Mouse (Mus musculus) kidney, adult 9 months (tissue): ENCODE measurements around the gene Cep72.
A peak's percentile ranks its signal among the peaks of the same experiment; 100 is the strongest.
"Not testable (repeated sequence)": the region's sequence is repeated elsewhere in the genome, so short reads cannot be mapped to it uniquely, and the experiment has no call there.

Experiments
- DNase-seq: peaks from one replicate; pipeline ENCODE4 v3.0.0; 2022

Gene Cep72

DNA sequence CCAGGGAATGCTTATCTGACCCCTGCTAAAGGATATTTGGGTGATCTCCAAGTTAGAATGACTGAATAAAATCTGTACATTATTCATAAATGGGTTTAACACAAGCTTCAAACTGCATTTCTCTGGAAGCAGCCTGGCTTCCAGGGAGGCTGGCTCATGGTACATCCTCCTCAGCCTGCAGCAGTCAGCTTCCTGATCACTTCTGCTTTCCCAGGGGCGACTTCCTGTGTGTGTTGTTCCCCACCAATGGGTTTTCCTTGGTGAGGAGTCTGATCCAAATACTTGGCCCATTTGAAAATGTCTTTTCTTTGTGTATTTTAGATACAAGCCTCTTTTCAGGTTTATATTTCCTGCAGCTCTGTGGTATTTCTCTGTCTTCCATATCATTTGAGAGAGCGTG lies 33.1 kb downstream of the Cep72 start:
- DNase-seq = no peak

DNA sequence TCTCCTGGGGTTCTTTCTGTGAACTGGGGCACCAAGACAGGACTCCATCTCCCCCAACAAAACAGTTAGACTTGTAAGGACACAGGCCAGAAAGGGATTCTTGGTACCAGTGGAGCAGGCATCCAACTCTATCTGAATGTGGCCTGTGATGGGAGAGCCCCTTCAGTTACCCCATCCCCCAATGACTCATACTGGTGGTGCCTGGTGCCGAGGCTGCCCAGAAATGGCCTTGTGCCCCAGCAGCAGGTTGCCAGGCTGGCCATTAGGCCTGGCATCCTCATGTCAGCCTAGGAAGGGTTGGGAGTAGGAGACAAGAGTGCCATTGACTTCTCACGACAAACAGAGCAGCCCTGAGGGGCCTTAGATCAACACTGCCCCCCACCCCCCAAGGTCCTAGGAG lies 34.0 kb downstream of the Cep72 start:
- no peak for DNase-seq

DNA sequence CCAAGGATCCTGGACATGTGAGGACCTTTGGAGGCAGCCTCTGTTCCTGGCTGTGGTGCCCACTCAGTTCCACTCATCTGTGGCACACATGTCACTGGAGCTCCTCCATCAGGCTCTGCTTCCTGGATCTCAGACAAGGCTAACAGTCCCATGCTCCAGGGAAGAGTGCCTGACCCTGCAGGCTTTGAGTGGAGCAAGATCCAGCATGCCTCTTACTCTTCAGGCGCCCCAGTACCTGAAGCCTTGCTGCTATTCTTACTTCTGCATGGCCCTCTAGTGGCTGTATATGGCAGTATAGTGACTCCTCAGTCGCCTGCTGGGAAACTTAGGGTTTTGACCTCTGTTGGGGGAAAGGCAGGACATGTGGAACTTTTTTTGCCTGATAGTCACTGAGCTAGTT lies 35.9 kb downstream of the Cep72 start:
- peak; percentile 65 for DNase-seq

DNA sequence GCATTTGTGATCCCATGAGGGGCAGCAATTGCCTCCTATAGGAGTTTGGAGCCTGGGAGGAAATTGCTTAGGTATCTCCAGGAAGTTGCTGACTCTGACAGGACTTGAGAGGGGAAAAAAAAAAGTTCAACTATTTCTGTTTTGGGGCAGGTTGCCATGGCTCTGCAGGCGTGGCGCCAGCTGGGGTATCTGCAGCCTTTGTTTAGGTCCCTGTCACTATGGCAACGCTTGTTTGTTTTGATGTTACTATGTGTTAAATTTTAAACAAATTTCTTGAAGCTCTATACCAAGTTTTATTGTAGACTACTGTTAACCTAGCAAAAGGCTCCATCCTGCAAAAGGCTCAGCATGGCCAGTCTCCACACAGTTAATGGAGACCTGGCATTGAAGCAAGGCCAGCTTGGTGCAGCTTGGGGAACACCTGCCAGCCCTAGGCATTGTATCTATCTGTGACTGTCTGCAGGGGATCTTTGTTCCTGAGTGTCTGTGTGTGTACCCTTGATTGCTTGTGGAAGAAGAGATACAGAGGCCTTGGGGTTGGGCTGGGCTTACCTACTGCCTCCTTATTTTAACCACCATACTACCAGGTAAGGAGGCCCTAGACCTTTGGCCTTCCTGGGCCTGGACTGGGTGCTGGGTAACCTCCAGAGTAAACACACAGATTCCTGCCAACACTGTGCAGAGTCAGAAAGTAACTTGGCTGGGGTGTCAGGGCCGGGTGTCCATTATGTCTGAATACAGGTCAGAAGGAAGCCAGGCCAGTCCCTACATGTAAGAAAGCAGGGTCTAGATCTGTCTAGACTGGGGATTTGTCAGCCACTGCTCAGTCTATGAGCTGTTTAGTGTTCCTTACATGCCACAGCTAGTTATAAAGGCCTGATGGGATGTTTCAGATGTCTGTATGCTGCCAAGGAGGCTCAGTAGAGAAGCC lies 36.7 kb downstream of the Cep72 start:
- peak; percentile 59 for DNase-seq

DNA sequence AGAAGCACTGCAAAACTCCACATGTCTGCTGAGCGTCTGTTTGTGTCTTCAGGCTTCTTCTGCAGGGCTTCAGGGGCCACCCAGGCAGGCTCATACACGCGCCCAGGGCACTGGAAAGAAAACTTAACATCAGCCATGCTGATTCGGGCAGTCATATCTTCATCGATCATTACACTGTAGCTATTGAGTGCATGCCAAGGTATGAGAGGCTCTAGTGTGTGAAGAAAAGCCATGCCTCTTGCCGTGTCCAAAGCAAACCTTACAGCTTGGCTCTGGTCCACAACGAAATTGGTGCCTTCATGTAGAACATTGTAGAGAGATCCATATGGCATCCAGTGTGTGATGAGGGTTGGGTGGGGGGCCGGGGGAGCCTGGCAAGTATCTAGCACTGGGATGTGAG lies 43.1 kb downstream of the Cep72 start:
- not testable (repeated sequence) for DNase-seq

DNA sequence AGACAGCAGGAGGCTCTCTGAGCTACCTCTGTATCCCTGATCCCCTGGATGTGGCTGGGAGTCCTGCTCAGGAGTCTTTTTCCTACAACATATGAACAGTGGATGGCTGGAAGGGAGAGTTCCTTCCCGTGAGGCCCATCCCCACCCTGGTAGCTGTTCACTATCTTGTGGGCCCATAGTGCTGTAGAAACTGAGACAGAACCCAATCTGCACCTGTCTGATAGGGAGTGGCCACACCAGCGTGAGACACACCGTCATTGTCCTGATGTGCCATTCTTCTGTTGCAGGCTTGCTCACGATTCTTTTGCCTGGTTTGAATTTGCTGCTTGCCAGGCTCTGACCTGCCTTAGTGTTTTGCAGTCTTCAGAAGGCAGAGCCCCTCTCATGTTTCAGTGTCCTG lies 44.7 kb downstream of the Cep72 start:
- no peak for DNase-seq

DNA sequence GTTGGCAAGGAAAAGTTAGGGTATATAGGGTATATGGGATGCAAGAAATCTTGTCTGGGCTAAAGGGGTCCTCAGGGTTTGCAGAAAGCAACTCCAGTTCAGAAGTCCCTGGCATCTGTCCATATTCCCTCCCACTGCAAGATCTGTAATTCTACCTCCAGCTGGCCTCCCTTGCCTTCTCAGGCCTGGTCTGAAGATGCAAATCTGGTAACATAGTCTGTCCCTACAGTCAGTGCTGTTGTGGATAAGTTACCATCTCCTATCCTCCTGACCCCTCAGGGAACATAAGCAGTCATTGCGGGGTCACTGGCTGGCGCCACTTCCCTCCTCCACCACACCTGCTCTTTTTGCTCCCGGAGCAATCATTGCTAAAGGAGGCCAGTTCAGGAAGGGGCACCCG lies 46.2 kb downstream of the Cep72 start:
- DNase-seq = no peak

DNA sequence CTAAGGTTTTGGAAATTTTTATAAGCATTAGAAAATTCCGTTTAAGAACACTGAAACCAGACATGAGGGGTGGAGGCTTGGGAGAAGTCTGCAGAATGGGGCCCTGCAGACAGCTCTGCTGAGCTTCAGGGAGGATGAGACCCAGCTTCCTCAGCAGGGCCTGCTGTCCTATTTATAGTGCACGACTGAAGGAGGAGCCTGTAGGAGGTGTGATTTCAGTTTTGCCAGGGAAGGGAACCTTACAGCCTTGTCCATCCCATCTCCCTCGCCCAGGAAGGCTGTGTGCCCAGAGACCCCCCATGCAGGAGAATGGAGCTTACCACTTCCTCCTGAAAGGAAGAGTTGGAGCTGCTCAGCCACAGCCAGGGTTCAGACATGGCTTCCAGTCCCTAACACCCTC lies 51.4 kb downstream of the Cep72 start:
- no peak for DNase-seq

DNA sequence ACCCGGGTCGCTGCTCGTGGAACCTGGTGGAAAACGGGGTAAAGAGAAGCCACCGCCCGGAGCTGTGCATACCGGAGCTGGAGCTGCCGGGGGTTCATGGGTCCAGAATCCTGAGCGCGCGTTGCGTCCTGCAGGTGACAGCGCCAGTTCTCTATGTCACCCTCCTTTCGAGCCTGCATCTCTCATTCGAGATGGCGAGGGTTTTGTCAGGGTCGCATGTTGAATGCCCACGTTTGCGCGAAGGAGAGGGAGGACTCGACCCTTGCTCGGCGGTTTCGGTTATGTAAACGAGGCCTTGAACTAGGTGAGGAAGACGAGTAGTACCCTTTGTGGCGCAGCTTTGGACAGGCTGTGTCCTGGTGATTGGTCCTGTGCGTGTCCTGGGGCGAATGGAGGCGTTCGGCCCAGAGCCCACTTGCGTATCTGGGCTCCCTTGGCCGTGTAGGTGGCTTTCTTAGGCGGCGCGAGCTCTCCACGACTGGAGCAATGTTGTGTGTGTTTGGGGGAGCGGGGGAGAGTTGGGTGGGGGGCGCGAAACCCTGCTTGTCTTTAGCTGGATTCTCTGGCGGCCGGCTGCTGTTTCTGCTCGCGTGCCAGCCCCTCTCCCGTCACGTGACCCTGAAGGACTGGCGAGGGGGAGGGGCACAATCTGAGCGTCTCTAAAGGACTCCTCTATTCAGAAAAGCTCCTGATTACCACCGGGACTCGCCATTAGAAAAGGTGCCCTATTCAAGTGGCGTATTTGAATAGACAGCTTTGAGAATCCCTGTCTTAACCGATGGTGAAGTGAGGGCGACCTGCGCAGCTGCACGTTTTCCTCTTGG lies 52.1 kb downstream of the Cep72 start:
- peak; percentile 63 for DNase-seq

DNA sequence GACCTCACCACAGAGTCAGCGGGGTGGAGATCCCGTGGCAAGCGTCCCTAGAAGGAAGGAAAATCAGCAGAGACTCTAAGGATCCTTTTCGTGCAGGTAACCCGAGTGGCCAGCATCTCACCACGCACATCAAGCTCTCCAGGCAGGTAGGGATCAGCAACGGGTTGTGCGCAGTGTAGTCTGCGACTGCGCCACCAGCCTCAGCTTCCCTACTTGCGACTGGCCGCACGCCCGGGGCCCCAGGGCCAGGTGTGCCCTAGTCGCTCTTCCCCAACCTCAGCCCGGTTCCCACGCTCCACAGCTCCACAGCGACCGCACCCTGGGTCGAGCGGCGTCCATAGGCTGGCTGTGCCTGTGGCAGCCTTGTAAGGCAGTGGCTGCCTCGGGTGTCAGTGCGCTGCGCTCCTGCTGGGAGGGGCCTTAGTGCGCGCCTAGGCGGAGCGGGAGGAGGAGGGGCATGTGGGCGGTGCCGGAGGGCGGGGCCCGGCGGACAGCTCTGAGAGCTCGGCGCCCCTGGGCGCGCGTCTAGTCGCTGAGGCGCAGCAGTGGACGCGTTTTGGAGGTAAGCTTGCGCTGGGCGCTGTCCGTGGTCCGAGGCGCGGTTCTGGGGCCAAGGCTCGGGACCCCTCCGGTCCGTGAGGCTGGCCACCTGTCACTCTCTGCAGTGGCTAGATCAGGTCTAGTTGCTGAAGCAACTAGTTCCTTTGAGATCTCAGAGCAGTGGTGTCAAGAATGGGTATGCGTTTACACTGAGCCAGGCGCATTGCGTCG lies 53.0 kb downstream of the Cep72 start, which contains the start of gene Tppp:
Gene Tppp, plus strand, starts transcription at position 460 of the 771 bp plus-strand sequence.
- DNase-seq = peak; percentile 93

DNA sequence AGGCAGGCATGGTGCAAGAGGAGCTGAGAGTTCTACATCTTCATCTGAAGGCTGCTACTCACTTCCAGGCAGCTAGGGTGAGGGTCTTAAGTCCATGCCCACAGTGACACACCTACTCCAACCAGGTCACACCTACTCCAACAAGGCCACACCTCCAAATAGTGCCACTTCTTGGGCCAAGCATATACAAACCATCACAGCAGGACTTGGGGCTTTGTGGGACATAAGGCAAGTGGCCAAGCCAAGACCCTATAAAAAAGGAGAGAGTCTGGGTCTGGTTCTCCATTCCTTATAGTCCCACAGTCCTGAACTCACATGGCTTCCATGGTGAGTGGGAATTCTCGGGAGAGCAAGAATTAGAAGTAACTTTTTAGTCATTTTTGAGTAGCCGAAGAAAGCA lies 53.9 kb downstream of the Cep72 start:
- not testable (repeated sequence) for DNase-seq

DNA sequence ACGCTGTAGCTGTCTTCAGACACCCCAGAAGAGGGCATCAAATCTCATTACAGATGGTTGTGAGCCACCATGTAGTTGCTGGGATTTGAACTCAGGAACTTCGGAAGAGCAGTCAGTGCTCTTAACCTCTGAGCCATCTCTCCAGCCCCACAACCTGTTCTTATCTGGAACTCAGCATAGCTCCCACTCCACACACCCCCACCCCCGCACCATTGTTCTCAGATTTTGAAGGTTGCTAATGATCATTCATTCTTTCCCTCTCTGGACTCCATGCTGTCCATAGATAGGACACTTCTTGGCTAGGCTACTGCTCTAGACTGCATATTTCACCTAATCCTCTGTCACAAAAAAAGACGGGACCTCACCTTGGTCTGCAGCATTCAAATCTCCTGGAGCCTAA lies 55.2 kb downstream of the Cep72 start:
- DNase-seq = not testable (repeated sequence)

DNA sequence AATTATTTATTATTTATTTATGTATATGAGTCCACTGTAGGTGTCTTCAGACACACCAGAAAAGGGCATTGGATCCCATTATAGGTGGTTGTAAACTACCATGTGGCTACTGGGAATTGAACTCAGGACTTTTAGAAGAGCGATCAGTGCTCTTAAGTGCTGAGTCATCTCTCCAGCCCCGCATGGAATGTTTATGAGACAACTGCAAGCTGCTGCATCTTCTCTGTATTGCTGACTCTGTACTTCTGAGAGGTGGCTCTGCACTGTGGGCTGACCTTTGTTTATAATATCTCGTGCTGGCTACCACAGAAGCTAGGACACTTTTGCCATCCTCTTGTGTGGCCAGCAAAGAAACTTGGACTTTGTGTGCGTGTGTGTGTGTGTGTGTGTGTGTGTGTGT lies 60.6 kb downstream of the Cep72 start:
- no peak for DNase-seq

DNA sequence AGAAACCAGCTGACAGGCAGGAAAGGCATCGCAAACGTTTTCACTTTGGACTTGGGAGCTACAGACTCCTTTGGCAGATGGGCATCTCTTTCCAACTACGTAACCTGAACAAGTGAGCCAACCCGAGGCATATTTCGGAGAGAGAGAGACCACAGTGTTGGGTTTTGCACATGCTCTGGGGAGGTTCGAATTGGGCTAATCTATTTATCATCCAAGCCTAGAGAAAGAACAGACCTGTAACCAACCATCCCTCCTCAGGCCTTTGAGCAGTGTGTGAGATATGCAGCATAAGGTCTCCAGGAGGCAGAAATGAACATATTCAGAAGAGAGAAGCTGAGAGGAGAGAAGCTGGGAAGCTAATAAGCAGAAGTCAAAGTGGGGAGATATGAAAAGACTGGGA lies 61.1 kb downstream of the Cep72 start:
- DNase-seq = no peak

DNA sequence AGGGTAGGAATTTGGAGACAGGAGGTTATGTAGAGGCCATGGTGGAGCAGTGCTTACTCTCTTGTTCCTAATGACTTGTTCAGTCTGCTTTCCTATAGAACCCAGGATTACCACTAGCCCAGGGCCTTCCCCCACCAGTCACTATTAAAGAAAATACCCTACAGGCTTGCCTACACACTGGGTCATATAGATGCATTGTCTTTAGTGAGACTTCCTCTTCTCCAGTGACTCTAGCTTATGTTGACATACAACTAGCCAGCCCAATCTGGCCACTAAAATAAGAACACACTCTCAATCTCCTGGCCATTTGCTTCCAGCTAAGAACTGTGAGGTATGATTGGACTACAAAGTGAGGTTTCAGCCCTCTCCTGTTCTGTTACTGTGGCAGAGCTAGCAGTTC lies 61.6 kb downstream of the Cep72 start:
- DNase-seq = no peak

DNA sequence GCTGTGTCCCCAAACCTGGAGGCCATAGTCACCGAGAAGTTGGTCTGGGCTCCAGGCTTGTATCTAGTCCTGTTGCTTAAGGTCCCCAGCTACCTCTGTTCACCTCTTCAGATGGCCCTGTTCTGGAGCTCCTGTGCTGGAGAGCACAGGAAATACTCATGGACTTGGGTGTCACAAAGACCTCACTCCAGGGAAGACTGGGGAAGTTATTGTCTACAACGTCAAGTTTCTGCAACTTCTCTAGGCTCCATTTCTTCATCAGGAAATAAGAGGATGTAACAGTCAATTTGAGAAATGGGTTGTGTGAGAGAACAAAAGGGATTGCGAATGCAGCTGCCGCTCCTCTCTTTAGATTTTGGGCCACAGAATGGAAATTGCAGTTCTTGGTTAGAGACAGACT lies 65.6 kb downstream of the Cep72 start:
- no peak for DNase-seq

DNA sequence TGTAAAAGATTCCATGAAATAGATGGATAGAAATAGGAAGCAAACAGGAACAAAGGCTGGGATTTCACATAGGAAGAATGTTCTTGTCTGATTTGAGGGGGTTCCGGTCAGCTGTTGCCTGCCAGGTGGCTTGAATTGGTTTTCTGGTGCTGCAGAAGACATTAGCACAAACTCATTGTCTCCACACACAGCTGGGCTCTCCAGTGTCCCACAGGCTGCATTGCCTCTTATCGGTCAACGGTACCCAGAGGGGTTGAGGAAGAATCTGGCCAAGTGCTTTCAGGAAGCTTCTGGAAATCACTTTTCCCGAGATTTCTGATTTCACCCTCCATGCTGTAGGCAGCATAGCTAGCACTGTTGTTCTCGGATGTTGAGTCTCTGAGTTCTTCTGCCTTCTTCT lies 70.8 kb downstream of the Cep72 start:
- DNase-seq = no peak

DNA sequence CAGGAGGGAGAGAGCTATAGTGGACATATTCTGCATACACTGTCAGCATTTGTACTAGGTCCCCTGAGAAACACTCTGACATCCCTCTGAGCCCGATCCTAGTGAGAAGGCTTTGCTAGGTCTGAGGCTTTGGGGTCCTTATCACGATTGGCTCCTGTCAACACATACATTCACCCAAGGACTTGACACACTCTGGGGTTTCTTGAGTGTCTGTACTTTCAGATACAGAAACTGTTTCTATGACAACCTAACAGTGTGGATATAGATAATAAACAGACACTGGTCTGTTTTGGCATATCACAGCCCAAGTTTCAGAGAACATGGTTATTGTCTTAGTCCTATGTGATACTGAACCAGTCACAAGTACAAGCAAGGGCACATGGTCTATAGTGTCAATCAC lies 71.3 kb downstream of the Cep72 start:
- DNase-seq = no peak

DNA sequence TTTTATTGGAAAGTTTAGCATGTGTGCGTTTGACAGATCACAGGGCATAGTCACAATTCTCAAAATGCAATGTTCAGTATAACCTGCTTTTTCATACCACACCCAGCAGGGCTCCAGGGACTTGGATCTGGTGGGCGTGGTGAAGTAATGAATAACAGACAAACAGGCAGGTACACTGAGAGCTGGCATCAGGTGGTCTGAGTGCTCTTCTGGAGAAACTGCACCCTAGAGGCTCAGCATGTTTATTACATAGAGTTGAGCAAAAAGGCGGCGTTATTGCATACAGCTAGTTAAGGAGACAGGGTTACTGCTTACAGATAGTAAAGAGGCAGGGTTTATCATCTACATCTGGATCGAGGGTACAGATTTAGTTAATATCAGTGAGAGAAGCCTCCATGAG lies 71.8 kb downstream of the Cep72 start:
- DNase-seq = no peak
